Mouse (Mus musculus): ENCODE measurements around the gene Cplane1. TPM values are rescaled to one million over a fixed set of nuclear protein-coding genes. Genes with fewer than 3 reads are reported as not detected.

The Cplane1 gene
- polyA plus RNA-seq, 1 experiment from 2014 or later: 11.1 TPM

- Histone ChIP-seq H3K4me1 (ENCODE audit: control insufficient read depth, insufficient read depth, low read length) (no peaks in the 10 kb centered on the region), H3K4me3 (ENCODE audit: low read depth, low read length) (0 out of 2 replicates have a peak overlapping the region, but pooled peaks have one; percentile 20), H3K9me3 (ENCODE audit: control insufficient read depth, low read length) (no peaks in the 10 kb centered on the region), H3K27me3 (ENCODE audit: control insufficient read depth, insufficient read depth, low read length) (no peaks in the 10 kb centered on the region), H3K4me2 (ENCODE audit: low read depth) (peak overlapping the region; percentile 37), H3K27ac (ENCODE audit: low read depth, low read length) (no peak overlapping the region), H3K9ac (ENCODE audit: low read length) (peak overlapping the region; percentile 15; the same call in 1 of the 2 replicates), H3K36me3 (ENCODE audit: control insufficient read depth, insufficient read depth, low read length) (no peaks in the 10 kb centered on the region)
- no peak for DNase-seq (ENCODE audit: low spot score)
- no peak for ATAC-seq (ENCODE audit: insufficient read depth, low FRiP score, low TSS enrichment)
- 55% methylated on average over 13 of the region's 17 CpGs for WGBS
These were observed 110.4 kb downstream of the Cplane1 start for GRCm38 (mm10) chr15:8279320-8279779.

- ATAC-seq (ENCODE audit: insufficient read depth, low FRiP score, low TSS enrichment): no peak
- no peaks in the 10 kb centered on the region for H3K4me1 ChIP-seq (ENCODE audit: control insufficient read depth, insufficient read depth, low read length)
- DNase-seq (ENCODE audit: low spot score): no peak
- H3K27ac ChIP-seq (ENCODE audit: low read depth, low read length): no peak overlapping the region
- H3K4me2 ChIP-seq (ENCODE audit: low read depth): no peak overlapping the region; the same call in 1 of the 2 replicates
- H3K4me3 ChIP-seq (ENCODE audit: low read depth, low read length): no peak overlapping the region
- no peaks in the 10 kb centered on the region for H3K27me3 ChIP-seq (ENCODE audit: control insufficient read depth, insufficient read depth, low read length)
- H3K36me3 ChIP-seq (ENCODE audit: control insufficient read depth, insufficient read depth, low read length): no peaks in the 10 kb centered on the region
- H3K9ac ChIP-seq (ENCODE audit: low read length): no peak overlapping the region
- 76% methylated on average over 20 of the region's 20 CpGs for WGBS
- H3K9me3 ChIP-seq (ENCODE audit: control insufficient read depth, low read length): no peaks in the 10 kb centered on the region
These were observed 111.2 kb downstream of the Cplane1 start for GRCm38 (mm10) chr15:8279929-8280610.

GRCm38 (mm10) chr15:8281701-8282100 is 112.8 kb downstream of the Cplane1 start:
- Histone ChIP-seq H3K4me2 (ENCODE audit: low read depth) (no peak overlapping the region), H3K4me3 (ENCODE audit: low read depth, low read length) (no peak overlapping the region), H3K36me3 (ENCODE audit: control insufficient read depth, insufficient read depth, low read length) (no peaks in the 10 kb centered on the region), H3K27ac (ENCODE audit: low read depth, low read length) (no peak overlapping the region), H3K4me1 (ENCODE audit: control insufficient read depth, insufficient read depth, low read length) (no peaks in the 10 kb centered on the region), H3K27me3 (ENCODE audit: control insufficient read depth, insufficient read depth, low read length) (no peaks in the 10 kb centered on the region), H3K9me3 (ENCODE audit: control insufficient read depth, low read length) (no peaks in the 10 kb centered on the region), H3K9ac (ENCODE audit: low read length) (no peak overlapping the region)
- DNase-seq (ENCODE audit: low spot score): no peak
- 84% methylated on average over 7 of the region's 7 CpGs for WGBS
- ATAC-seq (ENCODE audit: insufficient read depth, low FRiP score, low TSS enrichment): no peak

DNA sequence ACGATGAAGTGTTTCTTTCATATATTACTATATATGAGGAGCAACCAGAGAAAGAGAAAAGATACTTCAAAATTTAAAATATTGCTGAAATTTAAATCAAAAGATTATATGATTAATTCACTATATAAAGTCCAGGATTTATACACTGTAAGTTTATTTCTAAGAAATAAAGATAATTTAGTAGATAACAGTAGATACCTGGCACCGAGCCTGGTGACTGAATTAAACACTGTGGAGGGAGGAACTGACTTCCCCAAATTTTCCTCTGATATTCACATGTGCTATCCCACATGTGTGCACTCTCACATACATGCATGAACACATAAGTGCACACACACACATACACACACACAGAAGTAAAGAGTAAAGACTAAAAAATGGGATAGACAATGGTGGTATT is 113.2 kb downstream of the Cplane1 start:
- H3K9me3 ChIP-seq (ENCODE audit: control insufficient read depth, low read length): no peaks in the 10 kb centered on the region
- no peak for ATAC-seq (ENCODE audit: insufficient read depth, low FRiP score, low TSS enrichment)
- 96% methylated on average over 2 of the region's 2 CpGs for WGBS

GRCm38 (mm10) chr15:8291251-8291650 is 122.3 kb downstream of the Cplane1 start:
- no peak overlapping the region for H3K27ac ChIP-seq (ENCODE audit: low read depth, low read length)
- H3K27me3 ChIP-seq (ENCODE audit: control insufficient read depth, insufficient read depth, low read length): no peaks in the 10 kb centered on the region
- 97% methylated on average over 14 of the region's 14 CpGs for WGBS
- peaks cover 7% of the 10 kb centered on the region for H3K36me3 ChIP-seq (ENCODE audit: control insufficient read depth, insufficient read depth, low read length)
- no peak overlapping the region for H3K4me3 ChIP-seq (ENCODE audit: low read depth, low read length)
- no peak overlapping the region for H3K9ac ChIP-seq (ENCODE audit: low read length)
- H3K9me3 ChIP-seq (ENCODE audit: control insufficient read depth, low read length): no peaks in the 10 kb centered on the region
- H3K4me1 ChIP-seq (ENCODE audit: control insufficient read depth, insufficient read depth, low read length): no peaks in the 10 kb centered on the region
- DNase-seq (ENCODE audit: low spot score) (no peak), ATAC-seq (ENCODE audit: insufficient read depth, low FRiP score, low TSS enrichment) (no peak)
- no peak overlapping the region for H3K4me2 ChIP-seq (ENCODE audit: low read depth)

More for the DNA sequence above, 113.2 kb downstream of the Cplane1 start:
- Histone ChIP-seq H3K27ac (ENCODE audit: low read depth, low read length) (no peak overlapping the region), H3K4me2 (ENCODE audit: low read depth) (no peak overlapping the region), H3K27me3 (ENCODE audit: control insufficient read depth, insufficient read depth, low read length) (no peaks in the 10 kb centered on the region), H3K4me3 (ENCODE audit: low read depth, low read length) (no peak overlapping the region), H3K9ac (ENCODE audit: low read length) (no peak overlapping the region), H3K36me3 (ENCODE audit: control insufficient read depth, insufficient read depth, low read length) (no peaks in the 10 kb centered on the region), H3K4me1 (ENCODE audit: control insufficient read depth, insufficient read depth, low read length) (no peaks in the 10 kb centered on the region)
- DNase-seq (ENCODE audit: low spot score): no peak

GRCm38 (mm10) chr15:8294150-8294549 is 125.2 kb downstream of the Cplane1 start:
- peaks cover 8% of the 10 kb centered on the region for H3K36me3 ChIP-seq (ENCODE audit: control insufficient read depth, insufficient read depth, low read length)

DNA sequence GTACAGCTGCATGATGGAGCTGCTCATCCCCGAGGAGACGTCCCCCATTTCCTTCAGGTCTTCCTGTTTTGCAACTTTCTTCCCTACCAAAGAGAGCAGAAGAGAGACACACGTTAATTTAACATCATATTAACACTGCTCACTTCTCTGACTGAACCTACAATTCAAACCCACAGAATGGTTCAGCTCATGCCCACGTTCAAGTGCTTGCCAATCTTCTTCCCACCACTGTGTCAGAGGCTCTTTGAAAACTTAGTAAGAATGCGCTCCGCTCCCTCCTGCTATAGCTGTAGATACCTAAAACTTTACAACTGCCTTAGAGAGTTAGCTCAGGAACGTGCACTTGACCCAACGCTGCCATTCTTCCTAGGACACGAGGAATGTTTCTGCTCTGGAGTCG is 134.0 kb downstream of the Cplane1 start:
- 96% methylated on average over 10 of the region's 10 CpGs for WGBS
- Histone ChIP-seq H3K9me3 (ENCODE audit: control insufficient read depth, low read length) (no peaks in the 10 kb centered on the region), H3K4me3 (ENCODE audit: low read depth, low read length) (no peak overlapping the region), H3K36me3 (ENCODE audit: control insufficient read depth, insufficient read depth, low read length) (peaks cover 12% of the 10 kb centered on the region), H3K4me2 (ENCODE audit: low read depth) (no peak overlapping the region), H3K4me1 (ENCODE audit: control insufficient read depth, insufficient read depth, low read length) (no peaks in the 10 kb centered on the region), H3K9ac (ENCODE audit: low read length) (no peak overlapping the region), H3K27ac (ENCODE audit: low read depth, low read length) (no peak overlapping the region), H3K27me3 (ENCODE audit: control insufficient read depth, insufficient read depth, low read length) (no peaks in the 10 kb centered on the region)
- no peak for DNase-seq (ENCODE audit: low spot score)
- no peak for ATAC-seq (ENCODE audit: insufficient read depth, low FRiP score, low TSS enrichment)

More at GRCm38 (mm10) chr15:8294150-8294549, 125.2 kb downstream of the Cplane1 start:
- Histone ChIP-seq H3K27ac (ENCODE audit: low read depth, low read length) (no peak overlapping the region), H3K4me3 (ENCODE audit: low read depth, low read length) (no peak overlapping the region), H3K4me2 (ENCODE audit: low read depth) (no peak overlapping the region), H3K4me1 (ENCODE audit: control insufficient read depth, insufficient read depth, low read length) (no peaks in the 10 kb centered on the region), H3K9me3 (ENCODE audit: control insufficient read depth, low read length) (no peaks in the 10 kb centered on the region), H3K27me3 (ENCODE audit: control insufficient read depth, insufficient read depth, low read length) (no peaks in the 10 kb centered on the region), H3K9ac (ENCODE audit: low read length) (no peak overlapping the region)
- 91% methylated on average over 6 of the region's 6 CpGs for WGBS
- DNase-seq (ENCODE audit: low spot score) (no peak), ATAC-seq (ENCODE audit: insufficient read depth, low FRiP score, low TSS enrichment) (no peak)

GRCm38 (mm10) chr15:8305474-8305873 is 136.6 kb downstream of the Cplane1 start:
- no peak overlapping the region for H3K4me3 ChIP-seq (ENCODE audit: low read depth, low read length)
- ATAC-seq (ENCODE audit: insufficient read depth, low FRiP score, low TSS enrichment): no peak
- no peak for DNase-seq (ENCODE audit: low spot score)
- H3K4me2 ChIP-seq (ENCODE audit: low read depth): no peak overlapping the region
- no peak overlapping the region for H3K27ac ChIP-seq (ENCODE audit: low read depth, low read length)
- no peaks in the 10 kb centered on the region for H3K9me3 ChIP-seq (ENCODE audit: control insufficient read depth, low read length)
- H3K4me1 ChIP-seq (ENCODE audit: control insufficient read depth, insufficient read depth, low read length): no peaks in the 10 kb centered on the region
- H3K36me3 ChIP-seq (ENCODE audit: control insufficient read depth, insufficient read depth, low read length): peaks cover 12% of the 10 kb centered on the region; the same call in 1 of the 2 replicates
- H3K9ac ChIP-seq (ENCODE audit: low read length): no peak overlapping the region
- WGBS: 98% methylated on average over 1 of the region's 1 CpGs
- H3K27me3 ChIP-seq (ENCODE audit: control insufficient read depth, insufficient read depth, low read length): no peaks in the 10 kb centered on the region

- Histone ChIP-seq H3K4me2 (ENCODE audit: low read depth) (no peak overlapping the region), H3K4me3 (ENCODE audit: low read depth, low read length) (no peak overlapping the region), H3K36me3 (ENCODE audit: control insufficient read depth, insufficient read depth, low read length) (peaks cover 8% of the 10 kb centered on the region), H3K27me3 (ENCODE audit: control insufficient read depth, insufficient read depth, low read length) (no peaks in the 10 kb centered on the region), H3K9me3 (ENCODE audit: control insufficient read depth, low read length) (no peaks in the 10 kb centered on the region), H3K9ac (ENCODE audit: low read length) (no peak overlapping the region), H3K4me1 (ENCODE audit: control insufficient read depth, insufficient read depth, low read length) (no peaks in the 10 kb centered on the region), H3K27ac (ENCODE audit: low read depth, low read length) (no peak overlapping the region)
- DNase-seq (ENCODE audit: low spot score) (no peak), ATAC-seq (ENCODE audit: insufficient read depth, low FRiP score, low TSS enrichment) (no peak)
- WGBS: 91% methylated on average over 4 of the region's 4 CpGs
These were observed 148.5 kb downstream of the Cplane1 start for GRCm38 (mm10) chr15:8317381-8317780.
